Mouse (Mus musculus): ENCODE results near the gene Sec1.

The Sec1 gene

DNA sequence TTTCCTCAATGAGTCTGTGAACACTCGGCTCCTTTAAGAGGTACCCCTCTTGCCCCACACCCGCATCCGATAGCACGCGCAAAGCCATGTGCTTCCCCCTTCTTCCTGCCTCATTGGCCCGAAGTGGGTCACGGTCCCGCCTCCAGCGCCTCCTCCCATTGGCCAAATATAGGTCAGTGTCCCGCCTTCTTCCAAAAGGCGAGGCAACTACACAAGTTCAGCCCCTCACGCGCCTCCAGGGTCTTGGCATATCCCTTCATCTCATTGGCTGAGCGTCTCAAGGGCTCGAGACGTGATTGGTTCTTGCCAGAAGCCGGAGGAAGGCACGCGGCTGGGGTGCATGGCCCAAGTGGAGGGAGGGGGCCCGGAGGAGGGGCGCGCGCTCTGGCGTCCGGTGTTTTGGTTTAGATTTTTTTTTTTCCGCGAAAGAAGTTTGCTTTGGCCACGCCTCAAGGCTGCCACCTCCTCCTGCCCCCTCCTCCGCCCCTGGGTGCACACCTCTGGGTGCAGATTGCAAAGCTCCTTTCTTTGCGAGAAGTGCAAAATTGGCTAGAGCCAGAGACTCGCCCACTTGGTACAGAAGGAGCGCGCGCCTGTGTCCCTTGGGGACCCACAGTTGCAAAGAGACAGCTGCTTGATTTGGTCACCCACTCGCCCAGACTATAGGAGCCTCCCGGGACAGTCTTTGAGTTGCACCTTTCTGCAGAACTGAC lies 10.7 kb upstream of the Sec1 start, which contains the start of gene Dbp:
Gene Dbp, plus strand, starts transcription at position 359 of the 713 bp plus-strand sequence.
- peak; percentile 99 to 100 for DNase-seq (ENCODE audit: low spot score in 2 of 2)

- DNase-seq (ENCODE audit: low spot score in 2 of 2), result peak; percentile 72 to 87
These were observed 9.9 kb upstream of the Sec1 start for GRCm38 (mm10) chr7:45704046-45704559.

GRCm38 (mm10) chr7:45703521-45704033 lies 9.4 kb upstream of the Sec1 start:
- DNase-seq (ENCODE audit: low spot score in 2 of 2), result no peak

DNA sequence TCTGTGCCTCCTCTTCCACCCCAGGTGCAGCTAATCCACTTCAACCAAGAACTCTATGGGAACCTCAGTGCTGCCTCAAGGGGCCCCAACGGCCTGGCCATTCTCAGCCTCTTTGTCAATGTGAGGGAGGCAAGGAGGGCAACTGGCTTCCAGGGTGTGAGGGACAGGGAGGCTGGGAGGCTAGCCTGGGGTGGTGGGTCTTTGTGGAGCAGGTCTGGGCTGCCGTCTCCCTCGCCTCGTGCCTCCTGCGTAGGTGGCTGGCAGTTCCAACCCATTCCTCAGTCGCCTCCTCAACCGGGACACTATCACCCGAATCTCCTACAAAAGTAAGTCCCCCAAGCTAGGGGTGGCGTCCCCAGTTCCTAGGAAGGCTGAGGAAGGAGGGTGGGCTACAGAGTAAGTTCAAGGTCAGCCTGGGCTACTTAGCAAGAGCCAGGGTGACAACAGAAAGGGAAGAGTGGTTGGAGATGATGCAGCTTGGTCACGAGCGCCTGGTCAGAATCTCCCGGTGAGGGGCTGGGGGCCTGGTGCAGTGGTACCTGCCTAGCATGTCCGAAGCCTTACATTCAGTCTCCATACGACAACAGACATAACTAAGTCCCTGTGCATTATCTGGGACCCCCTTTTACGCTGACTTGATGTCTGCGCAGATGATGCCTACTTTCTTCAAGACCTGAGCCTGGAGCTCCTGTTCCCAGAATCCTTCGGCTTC lies 8.8 kb upstream of the Sec1 start:
- DNase-seq (ENCODE audit: low spot score in 2 of 2), result no peak

DNA sequence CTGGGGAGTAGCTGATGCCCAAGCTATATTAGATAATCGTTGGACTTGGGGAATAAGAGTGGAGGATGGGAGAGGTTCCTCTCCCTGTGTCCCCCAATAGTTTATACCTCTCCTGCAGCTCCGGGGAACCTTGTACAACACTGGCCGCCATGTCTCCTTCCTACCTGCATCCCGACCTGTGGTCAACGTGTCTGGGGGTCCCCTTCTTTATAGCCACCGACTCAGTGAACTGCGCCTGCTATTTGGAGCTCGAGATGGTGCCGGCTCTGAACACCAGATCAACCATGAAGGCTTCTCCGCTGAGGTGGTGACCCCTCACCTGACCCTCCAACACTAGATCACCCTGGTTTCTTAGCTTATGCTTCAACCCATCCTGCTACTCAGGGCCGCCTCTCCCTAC lies 8.1 kb upstream of the Sec1 start:
- no peak for DNase-seq (ENCODE audit: low spot score in 2 of 2)

GRCm38 (mm10) chr7:45701607-45702006 lies 7.4 kb upstream of the Sec1 start:
- DNase-seq (ENCODE audit: low spot score in 2 of 2), result no peak

GRCm38 (mm10) chr7:45701072-45701471 lies 6.9 kb upstream of the Sec1 start:
- no peak for DNase-seq (ENCODE audit: low spot score in 2 of 2)

DNA sequence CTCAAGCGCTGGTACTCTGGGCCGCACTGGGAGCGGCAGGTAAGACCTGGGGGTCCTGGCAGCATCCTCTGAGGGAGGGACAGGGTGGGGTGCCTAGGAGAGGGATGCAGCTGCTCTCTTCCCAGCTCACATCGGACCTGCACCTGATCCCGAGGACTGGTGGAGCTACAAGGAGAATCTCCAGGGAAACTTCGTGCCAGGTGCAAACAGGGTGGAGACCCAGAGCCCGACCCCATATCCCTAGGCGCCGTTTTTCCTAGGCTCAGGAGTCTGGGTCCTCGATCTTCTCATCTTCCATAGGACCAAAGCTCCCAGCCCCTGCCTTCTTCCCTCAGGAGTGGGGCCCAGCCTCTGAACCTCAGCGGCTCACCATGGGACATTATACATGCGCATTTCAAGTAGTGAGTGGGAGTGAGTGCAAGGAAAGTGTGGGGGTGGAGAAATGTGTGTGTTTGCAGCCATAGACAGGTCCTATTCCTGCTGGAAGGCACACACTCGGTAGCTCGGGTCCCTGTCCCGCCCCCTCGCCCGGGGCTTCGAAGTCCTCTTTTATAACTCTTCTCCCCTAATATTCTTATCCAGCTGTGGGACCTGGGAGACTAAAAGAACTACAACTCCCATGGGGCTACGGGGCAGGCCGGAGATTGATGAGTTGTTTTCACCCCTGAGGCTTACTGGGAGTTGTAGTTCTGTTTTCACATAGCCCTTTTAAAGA lies 6.3 kb upstream of the Sec1 start:
- peak; percentile 79 to 89 for DNase-seq (ENCODE audit: low spot score in 2 of 2)

DNA sequence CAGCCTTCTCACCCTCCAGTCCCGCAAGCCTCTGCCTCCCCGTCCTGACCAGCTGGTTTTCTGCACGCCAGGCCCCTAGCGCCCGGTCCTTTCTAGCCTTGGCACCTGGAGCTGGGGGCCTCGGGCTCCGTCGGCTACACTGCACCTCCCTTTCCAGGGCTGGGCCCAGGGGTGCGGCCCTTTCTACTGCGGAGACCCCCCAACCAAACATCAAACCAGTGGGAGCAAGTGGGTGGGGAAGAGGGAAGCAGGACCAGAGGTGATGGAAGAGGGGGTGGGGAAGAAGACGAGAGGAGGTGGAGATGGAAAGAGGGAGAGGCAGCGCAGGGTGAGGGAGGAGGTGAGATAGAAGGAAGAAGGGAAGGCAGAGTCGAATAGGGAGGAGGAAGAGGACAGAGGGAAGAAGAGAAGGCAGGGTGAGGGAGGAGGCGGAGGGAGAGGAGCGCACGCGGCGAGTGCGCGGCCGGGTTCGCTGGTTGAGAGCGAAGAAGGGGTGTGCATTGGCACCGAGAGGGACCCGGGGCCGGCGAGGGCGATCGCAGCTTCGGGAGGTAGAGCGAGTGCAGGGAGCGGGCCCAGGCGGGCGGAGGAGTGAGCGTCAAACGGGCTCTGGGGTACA lies 5.4 kb upstream of the Sec1 start, which contains the start of gene Car11:
Gene Car11, plus strand, starts transcription at position 321 of the 619 bp plus-strand sequence.
- no peak for DNase-seq (ENCODE audit: low spot score in 2 of 2)

DNA sequence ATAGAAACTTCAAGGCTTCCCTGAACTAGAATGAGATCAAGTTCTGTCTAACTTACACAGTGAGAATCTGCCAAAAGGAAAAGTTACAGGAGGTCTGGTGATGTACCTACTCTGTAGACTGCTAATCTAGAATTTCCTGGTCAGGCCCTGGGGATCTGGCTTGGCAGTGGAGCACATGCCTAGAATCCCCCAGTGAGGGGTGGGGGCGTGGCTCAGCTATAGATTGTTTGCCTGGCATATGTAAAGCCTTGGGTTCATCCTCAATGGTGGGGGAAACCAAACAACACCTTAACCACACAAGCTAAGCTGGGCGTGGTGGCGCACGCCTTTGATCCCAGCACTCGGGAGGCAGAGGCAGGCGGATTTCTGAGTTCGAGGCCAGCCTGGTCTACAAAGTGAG lies 3.7 kb upstream of the Sec1 start:
- DNase-seq (ENCODE audit: low spot score in 2 of 2), result no peak

DNA sequence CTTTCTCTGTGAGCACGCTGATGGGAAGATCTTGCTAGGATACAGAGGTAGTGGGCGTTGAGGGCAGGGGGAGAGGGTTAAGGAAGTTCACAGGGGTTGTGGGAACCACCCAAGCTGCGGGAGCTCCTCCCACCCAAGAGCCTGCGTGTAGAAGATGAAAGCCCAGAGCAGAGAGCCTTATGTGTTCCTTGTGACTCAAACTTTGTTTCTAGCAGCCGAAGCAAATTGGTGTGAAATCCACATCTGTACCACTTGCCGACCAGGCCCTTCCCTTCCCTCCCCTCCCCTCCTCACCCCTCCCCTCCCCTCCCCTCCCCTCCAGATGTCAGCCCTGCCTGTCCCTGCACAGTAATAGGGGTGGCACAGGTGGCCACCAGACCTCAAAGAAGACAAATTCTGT lies 896 bp upstream of the Sec1 start:
- DNase-seq (ENCODE audit: low spot score in 2 of 2), result no peak

- no peak for DNase-seq (ENCODE audit: low spot score in 2 of 2)
These were observed 1.8 kb downstream of the Sec1 start for GRCm38 (mm10) chr7:45692364-45692763.

- DNase-seq (ENCODE audit: low spot score in 2 of 2), result no peak
These were observed 4.4 kb downstream of the Sec1 start for GRCm38 (mm10) chr7:45689800-45690199.

GRCm38 (mm10) chr7:45689099-45689498 lies 5.1 kb downstream of the Sec1 start:
- no peak for DNase-seq (ENCODE audit: low spot score in 2 of 2)

GRCm38 (mm10) chr7:45686841-45687240 lies 7.4 kb downstream of the Sec1 start:
- no peak for DNase-seq (ENCODE audit: low spot score in 2 of 2)

DNA sequence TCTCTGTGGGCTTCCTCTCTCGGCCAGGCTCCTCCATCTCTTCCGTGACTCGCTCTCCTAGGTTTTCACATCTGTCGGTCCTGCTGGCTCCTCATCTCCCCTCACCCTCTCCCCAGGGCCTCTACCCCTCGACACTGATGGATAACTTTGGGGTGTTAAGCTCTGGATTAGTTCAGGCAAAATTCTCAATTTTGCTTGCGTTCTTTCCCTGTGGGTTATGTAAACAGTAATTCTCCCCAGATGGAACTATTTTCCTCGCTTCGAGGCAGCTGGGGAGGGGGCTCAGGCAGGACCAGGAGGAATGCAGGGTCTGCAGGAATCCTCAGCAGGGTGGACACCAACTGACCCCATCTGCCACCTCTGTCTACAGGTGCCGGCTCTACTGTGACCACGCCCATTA lies 8.4 kb downstream of the Sec1 start:
- no peak for DNase-seq (ENCODE audit: low spot score in 2 of 2)

DNA sequence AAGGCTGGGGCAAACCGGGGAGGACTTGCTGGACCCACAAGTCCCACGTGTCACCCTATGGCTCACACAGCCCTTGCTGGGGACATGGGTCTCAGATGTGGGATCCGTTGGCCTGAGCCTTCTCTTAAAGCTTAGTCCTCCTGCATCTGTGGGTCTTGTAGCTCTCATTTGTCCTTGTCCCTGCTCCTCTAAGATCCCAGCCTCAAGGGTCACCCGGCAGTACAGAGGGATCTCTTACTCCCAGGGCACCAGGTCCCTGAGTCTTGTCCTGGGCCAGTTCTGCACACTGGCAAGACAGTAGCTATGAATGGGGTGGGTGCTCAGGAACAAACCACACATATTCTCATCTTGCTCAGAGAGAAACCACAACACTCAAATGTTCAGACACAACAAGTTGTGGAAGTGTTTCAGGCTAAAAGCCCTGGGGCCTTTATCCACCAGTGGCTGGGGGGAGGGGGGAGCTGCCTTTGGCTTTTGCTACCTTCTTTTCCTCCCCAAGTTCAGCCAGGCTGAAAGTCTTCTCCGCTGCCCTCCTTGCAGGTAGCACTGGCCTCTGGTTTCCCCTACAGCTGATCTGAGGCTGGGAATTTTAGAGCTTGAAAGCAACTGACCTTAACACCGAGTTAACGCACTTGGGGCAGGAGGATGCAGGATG lies 10.7 kb downstream of the Sec1 start, which contains the start of gene Ntn5:
Gene Ntn5, plus strand, starts transcription at position 627 of the 655 bp plus-strand sequence.
- no peak for DNase-seq (ENCODE audit: low spot score in 2 of 2)

DNA sequence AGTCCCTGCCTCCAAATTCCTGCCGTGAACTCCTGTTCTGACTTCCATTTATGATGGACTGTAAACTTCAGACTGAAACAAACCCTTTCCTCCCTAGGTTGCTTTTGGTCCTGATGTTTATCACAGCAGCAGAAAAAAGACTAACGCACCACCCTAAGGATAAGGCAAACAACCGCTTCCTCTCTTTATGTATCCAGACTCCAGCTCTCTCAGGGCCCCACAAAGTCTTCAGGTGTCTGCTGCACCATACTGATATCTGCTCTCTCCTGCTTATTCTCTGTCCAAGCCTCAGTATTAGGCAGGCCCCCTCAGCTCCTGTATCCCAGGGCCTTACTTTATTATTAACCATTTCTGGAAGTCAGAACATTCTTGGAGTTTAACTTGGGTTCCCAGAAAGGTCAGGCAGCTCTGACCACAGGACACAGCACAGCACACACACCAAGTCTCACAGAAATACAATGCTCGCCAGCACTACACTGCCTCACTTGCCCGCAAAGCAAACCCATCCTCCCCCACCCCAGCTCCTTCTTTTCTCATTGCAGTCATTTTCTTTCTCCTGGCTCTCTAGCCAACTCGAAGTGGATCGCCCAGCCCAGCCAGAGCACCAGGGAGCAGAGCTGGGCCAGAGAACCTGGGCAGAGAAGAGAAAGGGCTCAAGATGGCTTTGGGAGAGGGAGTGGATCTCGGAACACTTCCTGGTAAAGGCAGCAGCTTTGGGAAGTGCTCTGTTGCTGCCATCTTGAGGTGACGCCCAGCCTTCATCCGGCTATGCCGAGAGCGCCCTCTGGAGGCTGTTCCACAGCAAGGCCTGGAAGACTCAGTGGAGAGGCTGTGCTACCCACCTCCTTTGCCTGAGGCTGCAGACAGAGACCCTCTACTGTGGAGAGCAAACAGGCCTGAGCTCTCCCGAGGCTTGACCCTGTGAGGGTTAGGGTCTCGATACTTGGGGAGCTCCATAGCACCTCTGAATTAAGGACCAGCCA lies 11.8 kb downstream of the Sec1 start:
- DNase-seq (ENCODE audit: low spot score in 2 of 2), result peak; percentile 81 to 87

DNA sequence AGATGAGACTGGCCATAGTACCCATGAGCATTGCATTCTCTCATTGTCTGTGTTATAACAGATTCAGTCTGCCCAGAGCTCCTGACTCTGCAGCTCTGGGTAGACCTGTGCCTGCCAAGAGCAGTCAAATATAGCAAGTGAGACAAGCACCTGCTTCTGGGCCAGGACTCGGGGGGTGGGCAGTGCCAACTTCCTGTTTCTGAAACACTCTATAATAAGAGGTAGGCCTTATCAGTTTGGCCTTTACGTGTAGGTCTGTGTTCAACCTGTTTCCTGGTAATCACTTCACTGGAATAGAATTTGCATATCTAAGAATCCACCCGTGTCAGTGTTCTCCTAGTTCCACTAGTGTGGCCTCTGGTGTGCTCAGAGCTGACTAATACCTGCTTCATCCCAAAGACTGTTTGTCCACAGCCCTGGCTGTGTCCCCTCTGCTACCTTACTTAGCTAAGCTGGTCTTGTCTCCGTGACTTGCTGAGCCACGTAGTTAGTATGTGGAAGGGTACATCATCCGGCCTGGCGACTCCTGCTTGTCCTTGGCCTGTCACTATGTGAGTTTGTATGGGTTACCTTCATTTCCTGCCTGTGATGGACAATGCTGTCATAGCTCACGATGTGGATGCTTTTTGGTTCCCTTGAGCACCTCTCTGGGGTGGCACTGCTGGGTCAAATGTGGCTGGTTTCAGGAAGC lies 13.0 kb downstream of the Sec1 start:
- DNase-seq (ENCODE audit: low spot score in 2 of 2), result no peak
